Comparison of ENCODE assay signal across 8 mouse cellular contexts in the genomic region with DNA sequence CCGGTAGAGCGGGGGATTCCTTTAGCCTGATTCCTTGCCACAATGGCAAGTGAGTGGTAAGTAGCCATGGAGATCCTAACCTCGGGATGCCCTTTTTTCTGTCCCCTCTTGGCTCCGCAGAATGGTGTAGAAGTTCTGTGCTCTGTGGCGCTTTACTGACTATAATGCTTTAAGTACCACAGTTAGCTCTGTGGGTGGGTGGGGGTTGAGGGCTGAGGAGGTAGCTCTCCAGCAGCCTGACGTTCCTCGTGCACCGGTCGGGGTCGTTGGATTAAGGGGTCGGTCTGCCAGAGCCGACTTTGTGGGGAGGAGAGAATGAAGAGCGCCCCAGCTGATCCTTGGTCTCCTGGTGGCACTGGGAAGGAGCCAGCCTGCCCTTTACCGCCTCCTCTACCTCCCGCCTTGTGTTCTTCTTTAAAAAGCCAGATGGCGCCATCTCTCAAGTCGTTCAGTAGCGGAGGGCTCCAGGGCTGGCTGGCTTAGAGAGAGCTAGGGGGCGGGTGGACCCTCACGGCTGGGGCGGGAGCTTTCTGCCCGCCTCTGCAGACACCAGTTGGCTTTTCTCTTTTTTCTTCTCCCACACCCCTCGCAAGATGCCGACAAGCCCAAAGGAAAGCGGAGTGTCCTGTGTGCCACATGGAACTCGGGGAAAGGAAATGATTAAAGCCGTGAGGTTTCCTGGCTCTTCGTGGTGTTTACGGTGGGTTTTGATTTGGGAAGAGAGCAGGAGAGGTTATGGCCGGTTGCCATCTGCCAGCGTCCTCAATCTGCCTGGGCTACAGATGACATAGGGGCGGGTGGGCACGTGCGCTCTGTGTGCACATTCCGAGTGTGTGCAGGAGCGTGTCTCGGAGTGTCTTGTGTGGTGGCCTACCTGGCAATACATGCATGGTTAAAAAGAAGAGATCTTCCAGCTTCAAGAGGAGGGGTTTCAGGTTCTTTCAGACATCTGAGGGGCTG. TPM values are rescaled to one million over a fixed set of nuclear protein-coding genes. Genes with fewer than 3 reads are reported as not detected.
DNase-seq lines count a peak whose midpoint lies in the region; ATAC-seq and TF ChIP-seq lines count a peak whose summit lies in the region.

No protein-coding gene starts in this region.

- H3K27me3 ChIP-seq in spleen, adult 2 months (ENCODE audit: control insufficient read depth, insufficient read depth, low read length), result no peaks in the 10 kb centered on the region; the same call in 1 of the 2 replicates
- peaks cover 62% of the 10 kb centered on the region for H3K27me3 ChIP-seq in embryonic facial prominence, embryonic 12.5 days
- H3K27me3 ChIP-seq in limb, embryonic 14.5 days (ENCODE audit: control insufficient read depth, insufficient read depth, low read length), result peaks cover 24% of the 10 kb centered on the region; the same call in 1 of the 2 replicates

- H3K4me1 ChIP-seq in spleen, adult 2 months (ENCODE audit: control insufficient read depth, insufficient read depth, insufficient read length), result no peaks in the 10 kb centered on the region
- H3K4me1 ChIP-seq in embryonic facial prominence, embryonic 12.5 days, result peaks cover 14% of the 10 kb centered on the region
- peaks cover 5% of the 10 kb centered on the region for H3K4me1 ChIP-seq in limb, embryonic 14.5 days (ENCODE audit: control insufficient read depth, insufficient read depth, low read length)

- peak; percentile 90 for ATAC-seq in embryonic facial prominence, embryonic 12.5 days (ENCODE audit: insufficient number of reproducible peaks, insufficient read depth, low FRiP score, low TSS enrichment)
- peak; percentile 57 to 70; a peak in 3 of 4 replicates for ATAC-seq in hematopoietic stem cell, adult 5-6 weeks (replicated peaks in 1 of 2; ENCODE audit: insufficient read depth in 1 of 2, low FRiP score in 2 of 2, low TSS enrichment in 1 of 2, low read depth in 1 of 2, poor library complexity in 2 of 2, severe bottlenecking in 2 of 2)
- peak; percentile 83 for ATAC-seq in limb, embryonic 14.5 days (ENCODE audit: low FRiP score, low read depth)

- 10% methylated on average over 37 of the region's 37 CpGs for WGBS in spleen, adult 2 months
- 1% methylated on average over 37 of the region's 37 CpGs for WGBS in embryonic facial prominence, embryonic 12.5 days
- WGBS in limb, embryonic 14.5 days, result 2% methylated on average over 36 of the region's 37 CpGs

- H3K9me3 ChIP-seq in embryonic facial prominence, embryonic 12.5 days, result no peaks in the 10 kb centered on the region
- no peaks in the 10 kb centered on the region for H3K9me3 ChIP-seq in limb, embryonic 14.5 days (ENCODE audit: control insufficient read depth, low read length)

- DNase-seq in spleen, adult 2 months (ENCODE audit: low read depth in 1 of 2, low spot score in 2 of 2), result no peak
- no peak for DNase-seq in spleen, postnatal 4 days (ENCODE audit: low spot score in 2 of 2)
- DNase-seq in limb, embryonic 14.5 days (ENCODE audit: low spot score), result peak; percentile 83
- DNase-seq in natural killer cell, adult 2 months (ENCODE audit: low spot score in 2 of 2), result peak; percentile 35 to 39
- no peak for DNase-seq in right cerebral cortex, adult 18-20 months
- no peak for DNase-seq in left cerebral cortex, adult 8-10 months (ENCODE audit: low spot score in 2 of 2)

- H3K4me3 ChIP-seq in spleen, adult 2 months (ENCODE audit: extremely low read depth, insufficient read depth, insufficient read length), result peak overlapping the region; percentile 35
- H3K4me3 ChIP-seq in embryonic facial prominence, embryonic 12.5 days, result peak overlapping the region; percentile 39
- H3K4me3 ChIP-seq in limb, embryonic 14.5 days (replicated peaks; ENCODE audit: low read length), result peak overlapping the region; percentile 42

- no peak for TF ChIP-seq POLR2A in spleen, adult 2 months (IDR thresholded peaks at IDR 0.05; ENCODE audit: low read depth, low read length)
- no peak for TF ChIP-seq POLR2A in limb, embryonic 14.5 days (IDR thresholded peaks at IDR 0.05; ENCODE audit: borderline replicate concordance, extremely low read depth, insufficient read depth, insufficient read length)

- no peak for TF ChIP-seq CTCF in spleen, adult 2 months (IDR thresholded peaks at IDR 0.05; ENCODE audit: extremely low read depth, insufficient read depth, insufficient read length, insufficient replicate concordance)

- H3K36me3 ChIP-seq in spleen, adult 2 months (ENCODE audit: control insufficient read depth, insufficient read depth, low read length), result no peaks in the 10 kb centered on the region
- H3K36me3 ChIP-seq in embryonic facial prominence, embryonic 12.5 days, result no peaks in the 10 kb centered on the region
- H3K36me3 ChIP-seq in limb, embryonic 14.5 days (ENCODE audit: control insufficient read depth, insufficient read depth, low read length), result no peaks in the 10 kb centered on the region

- H3K4me2 ChIP-seq in embryonic facial prominence, embryonic 12.5 days (replicated peaks), result peak overlapping the region; percentile 65
- peak overlapping the region; percentile 71 for H3K4me2 ChIP-seq in limb, embryonic 14.5 days (replicated peaks; ENCODE audit: low read depth, low read length, severe bottlenecking)

- peak overlapping the region; percentile 36; the same call in 1 of the 2 replicates for H3K9ac ChIP-seq in embryonic facial prominence, embryonic 12.5 days
- H3K9ac ChIP-seq in limb, embryonic 14.5 days (ENCODE audit: low read depth, low read length, severe bottlenecking), result peak overlapping the region; percentile 54

- no peak overlapping the region for H3K27ac ChIP-seq in spleen, adult 2 months (ENCODE audit: insufficient read depth, low read length)
- H3K27ac ChIP-seq in embryonic facial prominence, embryonic 12.5 days, result no peak overlapping the region
- H3K27ac ChIP-seq in limb, embryonic 14.5 days (replicated peaks; ENCODE audit: low read depth, low read length), result 0 out of 2 replicates have a peak overlapping the region, but pooled peaks have one; percentile 19

RNA-seq across cellular contexts. Expression of a gene that starts 32.8 kb away (rescaled TPM):
- polyA plus RNA-seq in spleen, adult 2 months (2012; rRNA removed), result 0.79 and 2.0 TPM in 2 replicates
- 5.8 and 6.3 TPM in 2 replicates for polyA plus RNA-seq in embryonic facial prominence, embryonic 12.5 days (2016; fragmentation: Nextera tagmentation; extraction: Ambion mirVana)
- not detected in 2 replicates for total RNA-seq in hematopoietic stem cell, adult 5-6 weeks (2017)
- 33.4 and 36.2 TPM in 2 replicates for polyA plus RNA-seq in limb, embryonic 14.5 days (2012; rRNA removed)
- 9.8 and 13.5 TPM in 2 replicates for polyA plus RNA-seq in limb, embryonic 14.5 days (2014; fragmentation: Nextera tagmentation; extraction: Ambion mirVana)
- total RNA-seq in left cerebral cortex, adult 8-10 months (2022), result not detected

Comparison
In these comparisons a context has a peak if more than half of its experiments do, and no peak if none do; other contexts are left out.
1. DNase-seq: peak in limb, embryonic 14.5 days (single experiment) and natural killer cell, adult 2 months (2 of 2); none in spleen, adult 2 months (0 of 2), spleen, postnatal 4 days (0 of 2), right cerebral cortex, adult 18-20 months (single experiment) and left cerebral cortex, adult 8-10 months (0 of 2).
2. Peak in every context shown above with its lines, with median percentiles within 50 percentile points of each other: H3K4me3 ChIP-seq and ATAC-seq.